Mouse (Mus musculus) hindbrain, embryonic 15.5 days (tissue): ENCODE data around the gene Tead4. TPM values are rescaled to one million over a fixed set of nuclear protein-coding genes. Genes with fewer than 3 reads are reported as not detected.
"Not testable (repeated sequence)": the region's sequence is repeated elsewhere in the genome, so short reads cannot be mapped to it uniquely, and the experiment has no call there.

ENCODE experiments used
- ATAC-seq: fragments of 200-750 bp; cut with Nextera tagmentation; 2 replicates; pipeline ENCODE4 v1.8.0; 2017; ENCODE audit warnings: low read depth, moderate number of reproducible peaks, moderate TSS enrichment; ENCODE audit not compliant: low FRiP score
- H3K27ac ChIP-seq: fragments of 300-500 bp; sonication (generic); replicated peaks from 2 replicates; pipeline ENCODE4 v1.5.1; 2015; ENCODE audit warnings: mild to moderate bottlenecking, inconsistent platforms
- H3K27me3 ChIP-seq: fragments of 300-500 bp; sonication (generic); 2 replicates; pipeline ENCODE4 v1.6.1; 2015; ENCODE audit warnings: control low read depth, inconsistent platforms
- H3K36me3 ChIP-seq: fragments of 300-500 bp; sonication (generic); 2 replicates; pipeline ENCODE4 v1.6.1; 2015; ENCODE audit warnings: control low read depth, inconsistent platforms
- H3K4me1 ChIP-seq: fragments of 300-500 bp; sonication (generic); replicated peaks from 2 replicates; pipeline ENCODE4 v1.6.1; 2015; ENCODE audit warnings: control low read depth, inconsistent platforms
- H3K4me2 ChIP-seq: fragments of 300-500 bp; sonication (generic); 2 replicates; pipeline ENCODE4 v1.6.1; 2015; ENCODE audit warnings: moderate library complexity, mild to moderate bottlenecking, inconsistent platforms
- H3K4me3 ChIP-seq: fragments of 300-500 bp; sonication (generic); 2 replicates; pipeline ENCODE4 v1.5.1; 2015; ENCODE audit warnings: mild to moderate bottlenecking, inconsistent platforms
- H3K9ac ChIP-seq: fragments of 300-500 bp; sonication (generic); 2 replicates; pipeline ENCODE4 v1.6.1; 2015; ENCODE audit warnings: inconsistent platforms
- H3K9me3 ChIP-seq: fragments of 300-500 bp; sonication (generic); 2 replicates; pipeline ENCODE4 v1.6.1; 2016; ENCODE audit warnings: control low read depth, inconsistent platforms
- WGBS: fragments of 180-500 bp; shearing (Covaris S2); methylation state at CpG from one replicate; pipeline ENCODE4 v1.1.7; 2015; 5-methylcytosine and 5-hydroxymethylcytosine counted together
- polyA plus RNA-seq: library from polyadenylated mRNA; unstranded; fragments of >200 nt; fragmentation: Nextera tagmentation; extraction: Ambion mirVana; gene quantifications from 2 replicates; pipeline ENCODE4 v1.2.1, GENCODE M21; 2015

Tead4 gene
- polyA plus RNA-seq, 1 experiment from 2014 or later: 0.49 TPM

DNA sequence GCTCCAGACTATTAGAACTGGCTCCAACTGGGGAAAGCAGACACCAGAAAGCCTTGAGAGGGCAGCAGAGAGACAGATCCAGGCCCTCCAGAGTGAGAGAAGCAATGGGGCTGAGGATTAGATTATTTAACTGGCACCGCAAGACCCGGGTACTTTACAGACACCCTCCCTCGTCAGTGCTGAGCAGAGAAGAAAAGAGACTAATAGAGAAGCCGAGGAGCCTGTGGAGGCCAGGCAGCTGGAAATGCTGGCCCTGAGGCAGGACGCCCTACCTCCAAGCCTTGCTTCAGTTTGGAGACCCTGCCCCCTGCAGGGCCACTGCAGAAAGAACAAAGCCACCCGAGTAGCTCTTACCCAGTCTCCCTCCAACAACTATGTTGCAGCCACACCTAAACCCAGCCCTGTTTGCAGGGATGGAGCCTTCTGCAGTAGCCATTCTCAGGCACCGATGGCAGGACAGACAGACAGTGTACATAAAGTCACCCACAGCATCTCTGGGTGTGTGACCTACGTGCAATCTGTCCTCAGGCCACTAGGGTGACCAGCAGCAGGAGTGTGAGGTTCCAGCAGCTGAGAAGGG, 73.1 kb downstream of the Tead4 start:
- Histone ChIP-seq H3K27ac (no peak overlapping the region), H3K9me3 (no peaks in the 10 kb centered on the region), H3K36me3 (no peaks in the 10 kb centered on the region), H3K9ac (no peak overlapping the region), H3K4me2 (peak overlapping the region; percentile 29; the same call in 1 of the 2 replicates), H3K27me3 (no peaks in the 10 kb centered on the region), H3K4me3 (no peak overlapping the region), H3K4me1 (no peaks in the 10 kb centered on the region)
- peak; percentile 72 for ATAC-seq
- WGBS: 21% methylated on average over 8 of the region's 8 CpGs

DNA sequence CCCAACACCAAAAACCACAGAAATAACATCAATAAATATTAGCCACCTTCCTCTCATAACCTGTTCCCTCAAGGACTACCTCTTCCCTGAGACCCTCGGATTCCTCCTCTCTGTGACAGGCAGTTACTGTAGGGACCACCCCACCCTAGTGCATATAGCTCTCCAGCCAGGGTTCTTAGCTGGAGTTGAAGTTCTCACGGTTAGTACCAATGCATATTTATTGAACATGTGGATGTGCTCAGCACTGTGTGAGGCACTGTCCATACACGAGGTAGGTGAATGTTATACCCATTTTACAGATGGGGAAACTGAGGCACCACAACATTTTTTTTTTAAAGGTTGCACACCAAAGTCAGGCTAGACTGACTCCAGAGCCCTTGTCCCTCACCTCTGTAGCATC, 73.7 kb downstream of the Tead4 start:
- no peak overlapping the region for H3K9ac ChIP-seq
- H3K4me2 ChIP-seq: no peak overlapping the region
- H3K27me3 ChIP-seq: no peaks in the 10 kb centered on the region
- H3K4me3 ChIP-seq: no peak overlapping the region
- ATAC-seq: no peak
- no peaks in the 10 kb centered on the region for H3K9me3 ChIP-seq
- H3K27ac ChIP-seq: no peak overlapping the region
- 92% methylated on average over 3 of the region's 3 CpGs for WGBS
- no peaks in the 10 kb centered on the region for H3K36me3 ChIP-seq
- no peaks in the 10 kb centered on the region for H3K4me1 ChIP-seq

DNA sequence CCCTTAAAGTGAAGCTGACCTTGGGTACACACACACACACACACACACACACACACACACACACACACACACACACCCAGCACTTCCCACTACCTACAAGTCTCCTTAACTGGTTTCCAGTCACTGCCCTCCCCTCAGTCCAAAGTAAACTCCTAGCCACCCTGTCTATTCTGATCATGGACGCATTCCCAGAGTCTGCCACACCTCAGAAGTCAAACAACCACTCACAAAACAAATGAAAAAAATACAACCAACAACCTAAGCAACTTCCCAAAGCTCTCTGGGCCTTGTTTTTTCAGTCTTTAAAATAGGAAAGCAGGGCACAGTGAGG, 74.8 kb downstream of the Tead4 start:
- ATAC-seq: no peak
- Histone ChIP-seq H3K27ac (no peak overlapping the region), H3K9me3 (no peaks in the 10 kb centered on the region), H3K4me3 (no peak overlapping the region), H3K36me3 (no peaks in the 10 kb centered on the region), H3K9ac (no peak overlapping the region), H3K4me2 (no peak overlapping the region), H3K27me3 (no peaks in the 10 kb centered on the region), H3K4me1 (no peaks in the 10 kb centered on the region)
- 90% methylated on average over 1 of the region's 1 CpGs for WGBS

DNA sequence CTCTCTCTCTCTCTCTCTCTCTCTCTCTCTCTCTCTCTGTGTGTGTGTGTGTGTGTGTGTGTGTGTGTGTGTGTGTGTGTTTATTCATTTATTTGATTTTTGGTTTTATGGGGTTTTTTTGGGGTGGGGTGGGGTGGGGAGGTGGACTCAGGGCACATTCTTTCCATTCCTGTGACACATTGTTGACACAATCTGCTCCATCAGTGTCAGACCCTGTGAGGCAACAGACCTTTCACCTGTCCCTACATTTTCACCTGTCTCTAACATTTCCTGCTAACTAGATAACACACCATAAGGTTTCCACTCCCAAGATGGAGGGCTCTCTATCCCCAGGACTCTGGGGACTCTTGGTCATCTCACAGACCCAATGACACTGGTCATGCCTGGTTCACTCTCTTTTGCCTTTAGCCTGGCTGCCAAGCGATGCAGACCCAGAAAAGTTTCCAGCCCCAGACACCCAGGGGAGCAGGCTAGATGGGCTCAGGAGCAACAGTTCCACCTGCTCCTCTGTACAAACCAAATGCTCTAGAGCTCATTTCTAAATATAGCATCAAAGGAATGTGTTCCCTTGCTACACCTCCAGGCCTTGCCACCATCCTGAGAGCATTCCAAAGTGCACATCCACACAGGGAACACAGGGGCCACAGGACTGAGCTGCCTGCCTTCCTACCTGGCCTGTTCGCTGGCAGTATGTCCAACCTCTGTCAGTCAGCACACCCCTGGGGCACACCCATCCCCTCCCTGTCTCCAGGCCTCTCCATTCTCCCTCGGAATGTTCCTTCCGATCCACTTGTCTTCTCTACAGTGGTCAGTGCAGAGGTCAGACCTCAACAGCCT, 75.4 kb downstream of the Tead4 start:
- Histone ChIP-seq H3K27ac (no peak overlapping the region), H3K4me1 (no peaks in the 10 kb centered on the region), H3K9ac (no peak overlapping the region), H3K36me3 (no peaks in the 10 kb centered on the region), H3K27me3 (no peaks in the 10 kb centered on the region), H3K4me3 (no peak overlapping the region), H3K4me2 (no peak overlapping the region), H3K9me3 (no peaks in the 10 kb centered on the region)
- no peak for ATAC-seq
- 81% methylated on average over 4 of the region's 4 CpGs for WGBS

DNA sequence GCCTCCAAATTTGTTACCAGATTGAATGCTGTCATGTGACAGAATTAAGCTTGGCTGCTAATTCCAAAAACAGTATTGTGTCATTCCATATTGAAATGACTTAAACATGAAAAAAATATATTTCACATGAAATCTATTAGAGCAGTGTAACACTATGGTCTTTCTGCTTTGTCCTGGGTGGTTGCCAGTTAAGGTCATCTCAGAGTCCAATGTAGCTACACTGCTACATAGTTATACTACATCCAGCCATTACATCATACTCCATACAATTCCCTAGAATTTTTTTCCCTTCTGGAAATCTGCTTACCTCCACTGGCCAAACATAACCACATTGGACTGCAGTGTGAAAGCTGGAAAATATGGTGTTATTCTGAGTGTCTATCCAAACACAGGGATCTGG, 77.5 kb downstream of the Tead4 start:
- Histone ChIP-seq H3K4me2 (no peak overlapping the region), H3K9ac (no peak overlapping the region), H3K4me1 (no peaks in the 10 kb centered on the region), H3K36me3 (no peaks in the 10 kb centered on the region), H3K27ac (no peak overlapping the region), H3K9me3 (no peaks in the 10 kb centered on the region), H3K27me3 (no peaks in the 10 kb centered on the region), H3K4me3 (no peak overlapping the region)
- ATAC-seq: no peak

DNA sequence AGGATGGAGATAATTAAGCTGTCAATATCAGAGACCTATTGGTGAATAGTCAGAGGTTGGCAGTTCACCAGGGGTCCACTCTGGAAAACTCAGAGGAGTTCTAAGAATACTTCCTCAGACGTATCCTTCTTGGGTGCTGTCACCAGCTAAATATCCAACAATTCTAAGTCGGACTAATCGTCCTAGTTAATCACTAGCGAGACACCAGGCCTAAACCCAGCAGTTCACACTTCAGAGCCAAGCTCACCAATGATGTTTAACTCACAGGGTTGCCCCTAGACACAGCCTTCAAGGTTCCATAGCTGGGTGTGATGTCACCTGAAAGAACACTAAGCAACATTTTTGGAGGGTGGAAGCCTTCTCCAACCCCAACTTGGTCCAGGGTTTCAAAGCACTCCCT, 85.6 kb downstream of the Tead4 start:
- not testable (repeated sequence) for H3K36me3 ChIP-seq, H3K4me1 ChIP-seq, H3K9me3 ChIP-seq, H3K9ac ChIP-seq, H3K4me2 ChIP-seq, H3K27me3 ChIP-seq, H3K4me3 ChIP-seq, ATAC-seq, H3K27ac ChIP-seq
- 93% methylated on average over 4 of the region's 4 CpGs for WGBS

DNA sequence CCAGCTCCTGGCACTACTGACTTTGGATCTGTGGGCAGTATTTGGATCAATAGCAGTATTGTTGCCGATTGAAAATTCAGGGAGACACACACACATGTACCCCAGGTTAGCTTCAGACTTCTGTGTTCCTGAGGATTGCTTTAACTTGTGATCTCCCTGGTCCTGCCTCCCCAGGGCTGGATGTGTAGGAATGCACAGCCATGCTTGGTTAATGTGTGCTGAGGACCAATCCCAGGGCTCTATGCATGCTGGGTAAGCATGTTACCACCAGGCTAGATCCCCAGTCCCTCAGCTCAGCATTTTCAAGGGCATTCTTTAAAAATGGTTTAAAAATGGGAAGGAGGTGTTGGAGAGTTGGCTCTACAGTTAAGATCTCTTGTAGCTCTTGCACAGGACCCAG, 91.4 kb downstream of the Tead4 start:
- not testable (repeated sequence) for ATAC-seq, H3K4me3 ChIP-seq, H3K9me3 ChIP-seq, H3K27me3 ChIP-seq, H3K27ac ChIP-seq, H3K9ac ChIP-seq, H3K4me2 ChIP-seq, H3K36me3 ChIP-seq, H3K4me1 ChIP-seq
- 95% methylated on average over 1 of the region's 1 CpGs for WGBS

DNA sequence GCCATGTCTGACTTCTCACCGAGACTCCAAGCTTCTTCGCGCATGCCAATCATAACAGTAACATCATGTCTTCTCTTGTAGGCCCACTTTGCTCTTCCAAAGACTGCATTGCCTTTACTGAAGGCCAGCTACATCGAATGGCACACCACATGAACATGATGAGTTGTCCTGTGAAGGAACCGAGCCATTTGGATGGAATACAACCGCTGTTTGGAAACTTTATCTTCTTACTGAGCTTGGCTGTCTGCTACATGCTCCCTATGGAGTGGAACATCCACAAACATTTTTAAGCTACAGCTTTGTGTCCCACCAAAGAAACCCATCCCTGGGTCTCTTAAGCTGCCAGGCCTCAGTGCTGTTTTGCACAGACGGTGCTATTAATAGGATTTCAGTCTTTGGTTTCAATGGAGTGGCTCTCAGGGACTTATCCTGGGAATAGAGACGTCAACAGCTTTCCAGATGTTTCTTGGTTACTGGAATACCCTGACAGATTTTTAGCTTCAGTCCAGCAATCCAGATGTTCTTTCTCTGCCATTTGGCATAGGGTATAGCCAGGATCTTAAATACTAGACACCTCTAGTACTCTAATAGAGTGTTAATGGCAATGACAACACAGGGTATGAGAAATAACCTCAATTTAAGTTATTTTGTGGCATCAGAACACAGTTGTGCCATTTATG, 92.0 kb downstream of the Tead4 start:
- ATAC-seq: no peak
- no peak overlapping the region for H3K4me3 ChIP-seq
- H3K9ac ChIP-seq: no peak overlapping the region
- H3K4me1 ChIP-seq: no peaks in the 10 kb centered on the region
- no peak overlapping the region for H3K27ac ChIP-seq
- H3K27me3 ChIP-seq: no peaks in the 10 kb centered on the region
- no peaks in the 10 kb centered on the region for H3K9me3 ChIP-seq
- no peak overlapping the region for H3K4me2 ChIP-seq
- WGBS: 85% methylated on average over 8 of the region's 8 CpGs
- H3K36me3 ChIP-seq: no peaks in the 10 kb centered on the region

DNA sequence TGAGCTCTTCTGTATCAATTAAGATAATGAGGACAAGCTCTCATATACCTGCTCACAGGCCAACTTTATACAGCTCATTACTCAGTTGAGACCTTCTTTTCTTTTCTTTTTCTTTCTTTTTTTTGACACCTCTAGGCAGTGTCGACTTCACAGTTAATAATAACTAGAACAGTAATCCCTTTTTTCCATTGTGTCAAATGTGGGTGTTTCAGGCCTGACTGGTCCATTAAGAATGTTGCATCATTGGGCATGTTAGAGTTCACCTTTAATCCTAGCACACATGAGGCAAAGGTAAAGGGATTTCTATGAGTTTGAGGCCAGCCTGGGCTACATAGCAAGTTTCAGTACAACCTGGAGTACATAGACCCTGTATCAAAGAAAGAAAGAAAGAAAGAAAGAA, 97.1 kb downstream of the Tead4 start:
- H3K27ac ChIP-seq: no peak overlapping the region
- no peaks in the 10 kb centered on the region for H3K27me3 ChIP-seq
- no peak overlapping the region for H3K4me2 ChIP-seq
- H3K36me3 ChIP-seq: no peaks in the 10 kb centered on the region
- H3K4me1 ChIP-seq: peaks cover 8% of the 10 kb centered on the region; the same call in 1 of the 2 replicates
- H3K9me3 ChIP-seq: no peaks in the 10 kb centered on the region
- WGBS: 88% methylated on average over 1 of the region's 1 CpGs
- no peak overlapping the region for H3K4me3 ChIP-seq
- H3K9ac ChIP-seq: no peak overlapping the region
- ATAC-seq: no peak

DNA sequence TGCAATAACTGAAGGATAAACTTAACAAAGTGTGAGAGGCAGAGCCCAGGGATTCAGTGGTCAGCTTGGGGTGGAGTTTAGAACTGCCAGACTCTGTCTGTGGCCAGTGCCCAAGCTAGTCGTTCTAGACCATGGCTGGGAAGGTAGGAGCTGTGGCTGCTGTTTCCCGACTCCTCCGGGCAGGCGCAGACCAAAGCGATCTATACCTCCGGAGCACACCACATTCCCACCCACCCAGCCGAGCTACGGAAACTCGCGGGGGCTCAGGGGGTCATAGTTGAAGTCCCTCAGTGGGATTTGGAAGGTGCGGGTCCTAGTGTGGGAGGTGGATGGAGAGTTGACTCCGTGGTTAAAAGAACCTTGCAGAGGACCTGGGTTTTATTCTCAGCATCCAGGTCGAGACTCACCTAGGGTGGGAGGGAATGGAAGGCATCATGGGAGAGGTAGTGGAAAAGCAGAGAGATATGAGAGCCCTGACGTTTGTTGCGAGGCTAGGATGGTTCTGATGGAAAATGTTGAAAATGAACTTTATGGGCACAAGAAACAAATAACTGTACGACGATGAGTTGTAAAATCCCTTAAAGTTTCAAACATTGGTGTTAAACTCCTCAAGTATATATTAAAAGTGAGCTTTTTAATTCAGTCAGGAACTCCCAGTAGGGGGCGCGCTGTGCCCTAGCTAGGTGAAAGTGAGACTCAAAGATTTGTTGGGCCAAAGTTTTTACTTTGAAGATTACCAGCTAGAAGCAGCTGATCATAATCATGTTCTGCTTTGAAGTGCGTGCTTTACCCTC, 99.6 kb downstream of the Tead4 start:
- no peaks in the 10 kb centered on the region for H3K9me3 ChIP-seq
- no peak for ATAC-seq
- H3K9ac ChIP-seq: 0 out of 2 replicates have a peak overlapping the region, but pooled peaks have one; percentile 27
- no peaks in the 10 kb centered on the region for H3K36me3 ChIP-seq
- no peaks in the 10 kb centered on the region for H3K27me3 ChIP-seq
- peak overlapping the region; percentile 89 for H3K4me2 ChIP-seq
- WGBS: 2% methylated on average over 20 of the region's 20 CpGs
- H3K27ac ChIP-seq: no peak overlapping the region
- peak overlapping the region; percentile 64 for H3K4me3 ChIP-seq
- H3K4me1 ChIP-seq: peaks cover 8% of the 10 kb centered on the region; the same call in 1 of the 2 replicates

DNA sequence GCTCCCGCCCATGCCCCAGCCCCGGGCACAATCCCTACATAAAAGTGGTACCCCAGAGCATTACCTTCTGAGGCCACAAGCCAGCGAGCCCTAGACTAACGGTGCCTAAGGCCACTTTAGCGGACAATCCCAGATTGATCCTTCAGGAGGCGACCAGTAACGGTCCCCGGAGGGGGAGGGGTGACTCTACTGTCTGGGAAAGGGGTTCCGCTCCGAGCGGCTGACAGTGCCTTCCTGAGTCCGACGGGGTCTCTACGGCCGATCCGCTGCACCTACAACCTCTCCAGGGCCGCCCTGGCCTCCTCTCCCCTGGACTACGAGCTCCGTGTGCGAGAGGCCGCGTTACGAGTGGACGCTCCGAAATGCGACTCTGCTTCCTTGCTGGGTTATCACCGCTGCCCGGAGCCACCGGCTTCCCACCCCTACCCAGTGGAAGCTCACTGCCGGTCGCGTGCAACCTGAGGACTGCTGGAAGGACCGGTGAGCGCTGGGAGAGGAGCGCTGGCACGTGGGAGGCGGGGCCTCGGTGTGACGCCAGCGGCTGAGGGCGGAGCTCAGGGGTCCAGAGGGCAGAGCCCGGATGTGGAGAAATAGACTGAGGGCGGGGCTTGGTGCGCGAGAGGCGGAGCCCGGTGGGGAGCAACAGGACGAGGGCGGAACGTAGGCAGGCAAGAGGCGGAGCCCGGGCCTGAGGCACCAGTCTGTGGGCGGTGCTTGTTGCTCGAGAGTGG, 100.3 kb downstream of the Tead4 start:
- Histone ChIP-seq H3K4me1 (peaks cover 8% of the 10 kb centered on the region; the same call in 1 of the 2 replicates), H3K27me3 (no peaks in the 10 kb centered on the region), H3K27ac (0 out of 2 replicates have a peak overlapping the region, but pooled peaks have one; percentile 27), H3K4me2 (peak overlapping the region; percentile 89), H3K9ac (peak overlapping the region; percentile 61), H3K4me3 (peak overlapping the region; percentile 64), H3K9me3 (no peaks in the 10 kb centered on the region), H3K36me3 (no peaks in the 10 kb centered on the region)
- under 1% methylated on average over 54 of the region's 54 CpGs for WGBS
- peak; percentile 99 for ATAC-seq
